Mouse (Mus musculus) stomach, postnatal 0 days (tissue): ENCODE data around the gene Pex11a.

ENCODE experiments used
- CTCF ChIP-seq: IDR thresholded peaks from 2 replicates; pipeline ENCODE4 v1.5.1; 2016; ENCODE audit warnings: antibody characterized with exemption, low read depth, mild to moderate bottlenecking, moderate library complexity
- EP300 ChIP-seq: optimal IDR thresholded peaks from 2 replicates; pipeline ENCODE3; 2016; ENCODE audit warnings: antibody characterized with exemption

DNA sequence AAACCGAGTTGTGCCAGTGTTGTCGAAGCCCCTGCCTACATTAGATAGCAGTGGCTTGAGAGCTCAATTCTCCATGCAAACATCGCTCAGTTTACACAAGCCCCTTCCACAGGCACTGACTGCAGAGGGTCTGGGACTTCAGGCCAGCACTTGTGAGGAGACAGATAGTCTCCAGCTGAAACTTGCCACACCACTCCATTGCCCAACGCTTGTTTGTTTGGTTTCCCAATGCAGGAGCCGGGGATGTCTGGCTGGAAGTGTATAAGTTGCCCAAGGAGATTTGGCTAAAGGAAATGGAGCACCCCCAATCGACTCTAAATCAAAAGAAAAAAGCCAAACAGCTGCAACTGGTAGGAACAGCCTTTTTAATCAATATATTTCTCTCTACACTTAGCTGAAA lies 15.2 kb upstream of the Pex11a start:
- TF ChIP-seq CTCF: no peak
- no peak for TF ChIP-seq EP300
